Mouse (Mus musculus): ENCODE measurements at regions not wholly inside any gene's neighbourhood (a gene's known extent, or its start where the extent isn't known, plus 50 kb on each side); places are given as distances from the start of the nearest gene placed in this dataset.
A peak's percentile ranks its signal among the peaks of the same experiment; 100 is the strongest.

DNA sequence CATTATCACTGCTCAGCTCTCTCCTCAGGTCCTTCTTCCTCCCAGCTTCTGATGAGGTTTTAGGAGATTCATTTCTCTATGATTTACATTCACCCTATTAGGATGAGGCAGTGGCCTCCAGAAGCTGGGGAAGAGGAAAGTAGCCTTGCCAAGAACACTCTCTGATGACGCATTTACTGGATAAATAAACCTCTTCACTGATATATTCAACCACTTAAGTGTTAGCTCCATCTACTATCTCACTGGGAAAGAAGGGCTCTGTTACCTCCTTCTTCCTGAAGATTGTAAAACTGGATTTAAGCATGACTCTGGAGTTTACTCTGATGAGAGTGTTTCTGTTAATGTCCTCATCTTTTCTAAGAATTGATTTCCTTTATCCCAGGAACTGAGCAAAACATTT, 338.2 kb upstream of the Arrdc3 start:
- Histone ChIP-seq H3K79me2 (replicated peaks; ENCODE audit: control insufficient read depth, insufficient read depth, low read length) (no peaks in the 10 kb centered on the region), H3K4me3 (no peak overlapping the region), H3K4me1 (ENCODE audit: control insufficient read depth, insufficient read depth, low read length) (no peaks in the 10 kb centered on the region), H3K9ac (ENCODE audit: low read depth, low read length) (no peak overlapping the region), H3K36me3 (ENCODE audit: control insufficient read depth, insufficient read depth, low read length) (no peaks in the 10 kb centered on the region), H3K27me3 (ENCODE audit: control insufficient read depth, insufficient read depth, low read length) (no peaks in the 10 kb centered on the region), H3K27ac (no peak overlapping the region)
- intact Hi-C loops (cut with DNase I): no loop called here
- TF ChIP-seq EP300 (IDR thresholded peaks at IDR 0.05; ENCODE audit: insufficient read depth, low read depth, low read length) (no peak), POLR2A (IDR thresholded peaks at IDR 0.05; ENCODE audit: insufficient read depth, low read depth, low read length) (no peak), CTCF (IDR thresholded peaks at IDR 0.05) (no peak)
- 25% methylated on average over 1 of the region's 1 CpGs for WGBS
- no peak for DNase-seq

DNA sequence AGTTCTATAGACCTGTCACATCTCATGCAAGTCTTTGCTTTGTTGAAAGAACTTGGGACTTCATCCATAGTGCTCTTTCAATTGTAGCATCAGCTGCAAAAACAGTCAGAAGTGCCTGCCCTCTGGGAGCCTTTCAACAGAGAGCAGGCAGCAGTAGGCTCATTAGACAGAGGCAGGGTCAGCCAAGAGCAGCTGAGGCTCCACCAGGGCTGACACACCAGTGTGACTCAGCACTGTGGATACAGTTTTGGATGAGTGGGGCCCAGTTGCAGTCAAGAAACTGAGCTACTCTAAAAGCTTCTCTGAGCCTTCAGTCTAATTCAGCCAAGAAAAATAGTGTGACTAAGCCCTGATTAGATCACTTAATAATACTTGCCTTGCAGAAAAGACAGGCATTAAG, 326.0 kb upstream of the Arrdc3 start:
- Histone ChIP-seq H3K4me1 (ENCODE audit: control insufficient read depth, insufficient read depth, low read length) (no peaks in the 10 kb centered on the region), H3K27ac (no peak overlapping the region), H3K4me3 (no peak overlapping the region), H3K36me3 (ENCODE audit: control insufficient read depth, insufficient read depth, low read length) (no peaks in the 10 kb centered on the region), H3K79me2 (replicated peaks; ENCODE audit: control insufficient read depth, insufficient read depth, low read length) (no peaks in the 10 kb centered on the region), H3K27me3 (ENCODE audit: control insufficient read depth, insufficient read depth, low read length) (no peaks in the 10 kb centered on the region), H3K9ac (ENCODE audit: low read depth, low read length) (no peak overlapping the region)
- DNase-seq: peak; percentile 19 to 20
- no peak for TF ChIP-seq EP300 (IDR thresholded peaks at IDR 0.05; ENCODE audit: insufficient read depth, low read depth, low read length)
- no peak for TF ChIP-seq CTCF (IDR thresholded peaks at IDR 0.05)
- TF ChIP-seq POLR2A (IDR thresholded peaks at IDR 0.05; ENCODE audit: insufficient read depth, low read depth, low read length): no peak
- intact Hi-C loops (cut with DNase I): no loop called here
